Mouse (Mus musculus): ENCODE measurements around the gene Gm20388. TPM values are rescaled to one million over a fixed set of nuclear protein-coding genes. Genes with fewer than 3 reads are reported as not detected.

The Gm20388 gene
- total RNA-seq, 1 experiment = 27.0 TPM

DNA sequence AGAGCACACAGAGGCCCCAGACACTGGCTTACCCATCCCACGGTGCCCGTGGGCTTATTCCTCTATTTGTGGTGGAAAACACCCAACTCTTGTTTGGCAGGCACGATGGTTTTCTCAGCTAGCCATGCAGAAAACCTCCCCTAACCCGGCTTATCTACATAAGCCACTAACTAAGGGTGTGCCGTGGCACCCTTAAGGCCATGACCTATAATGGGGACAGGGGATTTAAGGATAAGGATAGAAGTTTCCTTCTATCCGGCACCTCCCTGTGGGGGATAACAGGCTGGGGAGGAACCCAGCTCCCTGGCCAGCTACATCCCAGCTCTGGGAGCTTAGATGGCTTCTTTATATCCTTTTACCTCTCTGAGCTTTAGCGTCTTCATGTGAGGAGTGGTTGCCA is 109.7 kb downstream of the Gm20388 start:
- Histone ChIP-seq H3K27ac (ENCODE audit: insufficient read depth, low read depth, low read length, poor library complexity, severe bottlenecking) (no peak overlapping the region), H3K9ac (ENCODE audit: insufficient read depth, low read depth, low read length, poor library complexity, severe bottlenecking) (no peak overlapping the region), H3K36me3 (ENCODE audit: control insufficient read depth, insufficient read depth, low read length, poor library complexity, severe bottlenecking) (no peaks in the 10 kb centered on the region), H3K9me3 (ENCODE audit: control insufficient read depth, insufficient read depth, low read depth, low read length) (no peaks in the 10 kb centered on the region), H3K4me3 (ENCODE audit: insufficient read depth in 1 of 2, low read depth in 1 of 2, low read length in 2 of 2, poor library complexity in 1 of 2, severe bottlenecking in 1 of 2) (no peak overlapping the region), H3K4me1 (ENCODE audit: control insufficient read depth in 2 of 2, insufficient read depth in 2 of 2, low read length in 2 of 2, poor library complexity in 1 of 2) (no peaks in the 10 kb centered on the region)
- TF ChIP-seq ZC3H11A (IDR thresholded peaks at IDR 0.05; ENCODE audit: borderline replicate concordance, low read depth, low read length) = no peak
- no peak for TF ChIP-seq MAFK (IDR thresholded peaks at IDR 0.05; ENCODE audit: insufficient read depth, low read depth, low read length)
- TF ChIP-seq CHD2 (IDR thresholded peaks at IDR 0.05; ENCODE audit: low read depth, low read length) = no peak
- TF ChIP-seq ZNF384 (IDR thresholded peaks at IDR 0.05; ENCODE audit: low read depth, low read length) = no peak
- no peak for TF ChIP-seq HCFC1 (IDR thresholded peaks at IDR 0.05; ENCODE audit: borderline replicate concordance, insufficient read depth, low read length)
- in situ Hi-C loops (cut with MboI; ENCODE audit: low sequenced_read_pairs in 2 of 2, unreplicated experiment in 2 of 2) = no loop called here
- no peak for DNase-seq (ENCODE audit: low read depth, low spot score)

- Histone ChIP-seq H3K9ac (ENCODE audit: insufficient read depth, low read depth, low read length, poor library complexity, severe bottlenecking) (no peak overlapping the region), H3K9me3 (ENCODE audit: control insufficient read depth, insufficient read depth, low read depth, low read length) (no peaks in the 10 kb centered on the region), H3K4me3 (ENCODE audit: insufficient read depth in 1 of 2, low read depth in 1 of 2, low read length in 2 of 2, poor library complexity in 1 of 2, severe bottlenecking in 1 of 2) (no peak overlapping the region), H3K36me3 (ENCODE audit: control insufficient read depth, insufficient read depth, low read length, poor library complexity, severe bottlenecking) (no peaks in the 10 kb centered on the region), H3K4me1 (ENCODE audit: control insufficient read depth in 2 of 2, insufficient read depth in 2 of 2, low read length in 2 of 2, poor library complexity in 1 of 2) (no peaks in the 10 kb centered on the region), H3K27ac (ENCODE audit: insufficient read depth, low read depth, low read length, poor library complexity, severe bottlenecking) (no peak overlapping the region)
- no peak for TF ChIP-seq HCFC1 (IDR thresholded peaks at IDR 0.05; ENCODE audit: borderline replicate concordance, insufficient read depth, low read length)
- no peak for TF ChIP-seq MAFK (IDR thresholded peaks at IDR 0.05; ENCODE audit: insufficient read depth, low read depth, low read length)
- no peak for TF ChIP-seq ZC3H11A (IDR thresholded peaks at IDR 0.05; ENCODE audit: borderline replicate concordance, low read depth, low read length)
- no peak for TF ChIP-seq ZNF384 (IDR thresholded peaks at IDR 0.05; ENCODE audit: low read depth, low read length)
- no peak for TF ChIP-seq CHD2 (IDR thresholded peaks at IDR 0.05; ENCODE audit: low read depth, low read length)
- in situ Hi-C loops (cut with MboI; ENCODE audit: low sequenced_read_pairs in 2 of 2, unreplicated experiment in 2 of 2) = no loop called here
- DNase-seq (ENCODE audit: low read depth, low spot score) = no peak
These were observed 115.6 kb downstream of the Gm20388 start for GRCm38 (mm10) chr8:120026199-120026598.

DNA sequence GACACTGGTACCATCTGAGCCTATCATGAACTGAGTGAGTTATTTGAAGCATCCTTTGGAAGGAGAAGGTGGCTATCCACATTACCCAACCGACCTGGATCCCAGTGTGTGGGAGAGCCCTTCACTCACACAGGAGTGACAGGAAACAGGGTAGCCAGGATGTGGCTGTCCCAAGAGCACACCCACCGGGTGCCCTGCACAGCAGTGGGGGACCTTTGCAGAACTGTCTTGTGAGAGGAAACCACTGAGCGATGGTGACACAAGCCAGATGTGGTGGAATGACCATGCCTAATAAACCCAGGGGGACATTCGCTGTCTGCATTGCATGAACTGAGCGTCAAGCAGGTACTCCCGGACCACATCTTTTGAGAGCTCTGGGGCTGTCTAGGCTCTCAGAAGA is 116.3 kb downstream of the Gm20388 start:
- H3K9me3 ChIP-seq (ENCODE audit: control insufficient read depth, insufficient read depth, low read depth, low read length) = no peaks in the 10 kb centered on the region
- H3K9ac ChIP-seq (ENCODE audit: insufficient read depth, low read depth, low read length, poor library complexity, severe bottlenecking) = no peak overlapping the region
- no peak overlapping the region for H3K27ac ChIP-seq (ENCODE audit: insufficient read depth, low read depth, low read length, poor library complexity, severe bottlenecking)
- H3K4me1 ChIP-seq (ENCODE audit: control insufficient read depth in 2 of 2, insufficient read depth in 2 of 2, low read length in 2 of 2, poor library complexity in 1 of 2) = no peaks in the 10 kb centered on the region
- H3K36me3 ChIP-seq (ENCODE audit: control insufficient read depth, insufficient read depth, low read length, poor library complexity, severe bottlenecking) = no peaks in the 10 kb centered on the region
- no peak for DNase-seq (ENCODE audit: low read depth, low spot score)
- in situ Hi-C loops (cut with MboI; ENCODE audit: low sequenced_read_pairs in 2 of 2, unreplicated experiment in 2 of 2) = no loop called here
- no peak overlapping the region for H3K4me3 ChIP-seq (ENCODE audit: insufficient read depth in 1 of 2, low read depth in 1 of 2, low read length in 2 of 2, poor library complexity in 1 of 2, severe bottlenecking in 1 of 2)
- TF ChIP-seq CHD2 (IDR thresholded peaks at IDR 0.05; ENCODE audit: low read depth, low read length) (no peak), HCFC1 (IDR thresholded peaks at IDR 0.05; ENCODE audit: borderline replicate concordance, insufficient read depth, low read length) (no peak), ZNF384 (IDR thresholded peaks at IDR 0.05; ENCODE audit: low read depth, low read length) (no peak), MAFK (IDR thresholded peaks at IDR 0.05; ENCODE audit: insufficient read depth, low read depth, low read length) (no peak)

GRCm38 (mm10) chr8:120030447-120030846 is 119.8 kb downstream of the Gm20388 start:
- TF ChIP-seq ZC3H11A (IDR thresholded peaks at IDR 0.05; ENCODE audit: borderline replicate concordance, low read depth, low read length) (no peak), ZNF384 (IDR thresholded peaks at IDR 0.05; ENCODE audit: low read depth, low read length) (no peak), CHD2 (IDR thresholded peaks at IDR 0.05; ENCODE audit: low read depth, low read length) (no peak), HCFC1 (IDR thresholded peaks at IDR 0.05; ENCODE audit: borderline replicate concordance, insufficient read depth, low read length) (no peak), MAFK (IDR thresholded peaks at IDR 0.05; ENCODE audit: insufficient read depth, low read depth, low read length) (no peak)
- no peaks in the 10 kb centered on the region for H3K9me3 ChIP-seq (ENCODE audit: control insufficient read depth, insufficient read depth, low read depth, low read length)
- no peak overlapping the region for H3K4me3 ChIP-seq (ENCODE audit: insufficient read depth in 1 of 2, low read depth in 1 of 2, low read length in 2 of 2, poor library complexity in 1 of 2, severe bottlenecking in 1 of 2)
- H3K9ac ChIP-seq (ENCODE audit: insufficient read depth, low read depth, low read length, poor library complexity, severe bottlenecking) = no peak overlapping the region
- no peak for DNase-seq (ENCODE audit: low read depth, low spot score)
- H3K4me1 ChIP-seq (ENCODE audit: control insufficient read depth in 2 of 2, insufficient read depth in 2 of 2, low read length in 2 of 2, poor library complexity in 1 of 2) = no peaks in the 10 kb centered on the region
- no peak overlapping the region for H3K27ac ChIP-seq (ENCODE audit: insufficient read depth, low read depth, low read length, poor library complexity, severe bottlenecking)
- no peaks in the 10 kb centered on the region for H3K36me3 ChIP-seq (ENCODE audit: control insufficient read depth, insufficient read depth, low read length, poor library complexity, severe bottlenecking)
- in situ Hi-C loops (cut with MboI; ENCODE audit: low sequenced_read_pairs in 2 of 2, unreplicated experiment in 2 of 2) = no loop called here
